Mouse (Mus musculus): Measurements from ENCODE around the gene Zfand4. TPM values are rescaled to one million over a fixed set of nuclear protein-coding genes. Genes with fewer than 3 reads are reported as not detected.

The Zfand4 gene
- polyA plus RNA-seq, 1 experiment from 2014 or later = 4.7 TPM

- no peak for ATAC-seq
- H3K9ac ChIP-seq = no peak overlapping the region
- 34% methylated on average over 11 of the region's 11 CpGs for WGBS
Measured at GRCm38 (mm10) chr6:116266273-116267109, 2.5 kb downstream of the Zfand4 start.

GRCm38 (mm10) chr6:116267110-116267423, 3.0 kb downstream of the Zfand4 start:
- no peak overlapping the region for H3K4me3 ChIP-seq (replicated peaks)
- 0 out of 2 replicates have a peak, but pooled peaks cover 4% of the 10 kb centered on the region for H3K36me3 ChIP-seq
- H3K9ac ChIP-seq = no peak overlapping the region
- no peaks in the 10 kb centered on the region for H3K9me3 ChIP-seq
- no peak overlapping the region for H3K27ac ChIP-seq
- H3K4me1 ChIP-seq (replicated peaks) = no peaks in the 10 kb centered on the region
- H3K4me2 ChIP-seq (replicated peaks) = no peak overlapping the region
- ATAC-seq = no peak
- H3K27me3 ChIP-seq (replicated peaks) = no peaks in the 10 kb centered on the region
- 94% methylated on average over 1 of the region's 1 CpGs for WGBS

More at GRCm38 (mm10) chr6:116266273-116267109, 2.5 kb downstream of the Zfand4 start:
- 0 out of 2 replicates have a peak overlapping the region, but pooled peaks have one; percentile 24 for H3K4me2 ChIP-seq (replicated peaks)
- H3K36me3 ChIP-seq = 0 out of 2 replicates have a peak, but pooled peaks cover 4% of the 10 kb centered on the region
- H3K4me1 ChIP-seq (replicated peaks) = no peaks in the 10 kb centered on the region
- no peaks in the 10 kb centered on the region for H3K9me3 ChIP-seq
- no peak overlapping the region; the same call in 1 of the 2 replicates for H3K4me3 ChIP-seq (replicated peaks)
- no peaks in the 10 kb centered on the region for H3K27me3 ChIP-seq (replicated peaks)
- H3K27ac ChIP-seq = no peak overlapping the region

GRCm38 (mm10) chr6:116275695-116276094, 11.7 kb downstream of the Zfand4 start:
- 83% methylated on average over 4 of the region's 4 CpGs for WGBS
- no peak for ATAC-seq

GRCm38 (mm10) chr6:116278679-116279317, 14.8 kb downstream of the Zfand4 start:
- WGBS = 74% methylated on average over 5 of the region's 5 CpGs
- H3K36me3 ChIP-seq = no peaks in the 10 kb centered on the region
- no peak overlapping the region for H3K9ac ChIP-seq
- H3K27me3 ChIP-seq (replicated peaks) = no peaks in the 10 kb centered on the region
- no peak for ATAC-seq
- H3K4me3 ChIP-seq (replicated peaks) = no peak overlapping the region
- H3K4me2 ChIP-seq (replicated peaks) = no peak overlapping the region
- H3K9me3 ChIP-seq = no peaks in the 10 kb centered on the region
- no peaks in the 10 kb centered on the region for H3K4me1 ChIP-seq (replicated peaks)
- no peak overlapping the region for H3K27ac ChIP-seq

More at GRCm38 (mm10) chr6:116275695-116276094, 11.7 kb downstream of the Zfand4 start:
- no peak overlapping the region for H3K9ac ChIP-seq
- no peak overlapping the region for H3K27ac ChIP-seq
- no peaks in the 10 kb centered on the region for H3K27me3 ChIP-seq (replicated peaks)
- H3K4me2 ChIP-seq (replicated peaks) = no peak overlapping the region
- no peak overlapping the region for H3K4me3 ChIP-seq (replicated peaks)
- no peaks in the 10 kb centered on the region for H3K36me3 ChIP-seq
- no peaks in the 10 kb centered on the region for H3K4me1 ChIP-seq (replicated peaks)
- no peaks in the 10 kb centered on the region for H3K9me3 ChIP-seq

- no peaks in the 10 kb centered on the region for H3K36me3 ChIP-seq
- no peaks in the 10 kb centered on the region for H3K9me3 ChIP-seq
- H3K4me2 ChIP-seq (replicated peaks) = no peak overlapping the region
- no peak for ATAC-seq
- WGBS = 94% methylated on average over 13 of the region's 13 CpGs
- no peak overlapping the region for H3K27ac ChIP-seq
- H3K9ac ChIP-seq = no peak overlapping the region
- no peak overlapping the region for H3K4me3 ChIP-seq (replicated peaks)
- no peaks in the 10 kb centered on the region for H3K27me3 ChIP-seq (replicated peaks)
- H3K4me1 ChIP-seq (replicated peaks) = no peaks in the 10 kb centered on the region
Measured at GRCm38 (mm10) chr6:116281014-116281413, 17.0 kb downstream of the Zfand4 start.

GRCm38 (mm10) chr6:116282546-116282945, 18.5 kb downstream of the Zfand4 start:
- Histone ChIP-seq H3K36me3 (no peaks in the 10 kb centered on the region), H3K9me3 (no peaks in the 10 kb centered on the region), H3K4me2 (replicated peaks) (no peak overlapping the region), H3K9ac (no peak overlapping the region), H3K27ac (no peak overlapping the region), H3K4me1 (replicated peaks) (no peaks in the 10 kb centered on the region), H3K4me3 (replicated peaks) (no peak overlapping the region), H3K27me3 (replicated peaks) (no peaks in the 10 kb centered on the region)
- WGBS = 52% methylated on average over 4 of the region's 4 CpGs
- no peak for ATAC-seq

GRCm38 (mm10) chr6:116283280-116283679, 19.3 kb downstream of the Zfand4 start:
- H3K27ac ChIP-seq = no peak overlapping the region
- WGBS = 70% methylated on average over 3 of the region's 3 CpGs
- H3K27me3 ChIP-seq (replicated peaks) = no peaks in the 10 kb centered on the region
- no peaks in the 10 kb centered on the region for H3K36me3 ChIP-seq
- H3K4me1 ChIP-seq (replicated peaks) = no peaks in the 10 kb centered on the region
- H3K9ac ChIP-seq = no peak overlapping the region
- no peak overlapping the region for H3K4me2 ChIP-seq (replicated peaks)
- no peak for ATAC-seq
- H3K9me3 ChIP-seq = no peaks in the 10 kb centered on the region
- H3K4me3 ChIP-seq (replicated peaks) = no peak overlapping the region

- peak; percentile 34; the same call in 1 of the 2 replicates for ATAC-seq
- H3K4me3 ChIP-seq (replicated peaks) = no peak overlapping the region
- no peak overlapping the region for H3K4me2 ChIP-seq (replicated peaks)
- no peaks in the 10 kb centered on the region for H3K27me3 ChIP-seq (replicated peaks)
- no peaks in the 10 kb centered on the region for H3K9me3 ChIP-seq
- no peak overlapping the region for H3K9ac ChIP-seq
- WGBS = 81% methylated on average over 4 of the region's 4 CpGs
- no peaks in the 10 kb centered on the region for H3K36me3 ChIP-seq
- no peak overlapping the region for H3K27ac ChIP-seq
- H3K4me1 ChIP-seq (replicated peaks) = no peaks in the 10 kb centered on the region
Measured at GRCm38 (mm10) chr6:116286321-116286720, 22.3 kb downstream of the Zfand4 start.

GRCm38 (mm10) chr6:116286870-116287575, 23.0 kb downstream of the Zfand4 start:
- no peaks in the 10 kb centered on the region for H3K27me3 ChIP-seq (replicated peaks)
- no peak overlapping the region for H3K9ac ChIP-seq
- H3K9me3 ChIP-seq = no peaks in the 10 kb centered on the region
- ATAC-seq = peak; percentile 100
- no peak overlapping the region for H3K4me3 ChIP-seq (replicated peaks)
- WGBS = 64% methylated on average over 5 of the region's 5 CpGs
- peak overlapping the region; percentile 2; the same call in 1 of the 2 replicates for H3K27ac ChIP-seq
- H3K36me3 ChIP-seq = no peaks in the 10 kb centered on the region
- H3K4me2 ChIP-seq (replicated peaks) = no peak overlapping the region
- H3K4me1 ChIP-seq (replicated peaks) = no peaks in the 10 kb centered on the region

GRCm38 (mm10) chr6:116311411-116311810, 47.4 kb downstream of the Zfand4 start:
- WGBS = 89% methylated on average over 2 of the region's 2 CpGs
- H3K36me3 ChIP-seq = no peaks in the 10 kb centered on the region
- H3K4me3 ChIP-seq (replicated peaks) = no peak overlapping the region
- no peak overlapping the region for H3K9ac ChIP-seq
- no peaks in the 10 kb centered on the region for H3K9me3 ChIP-seq
- no peak overlapping the region for H3K27ac ChIP-seq
- no peaks in the 10 kb centered on the region for H3K27me3 ChIP-seq (replicated peaks)
- ATAC-seq = no peak
- no peaks in the 10 kb centered on the region for H3K4me1 ChIP-seq (replicated peaks)
- H3K4me2 ChIP-seq (replicated peaks) = no peak overlapping the region

GRCm38 (mm10) chr6:116319259-116319658, 55.2 kb downstream of the Zfand4 start:
- Histone ChIP-seq H3K9ac (no peak overlapping the region), H3K9me3 (no peaks in the 10 kb centered on the region), H3K4me1 (replicated peaks) (no peaks in the 10 kb centered on the region), H3K4me2 (replicated peaks) (no peak overlapping the region), H3K27ac (no peak overlapping the region), H3K36me3 (no peaks in the 10 kb centered on the region), H3K27me3 (replicated peaks) (no peaks in the 10 kb centered on the region), H3K4me3 (replicated peaks) (no peak overlapping the region)
- ATAC-seq = no peak
- 84% methylated on average over 3 of the region's 3 CpGs for WGBS

GRCm38 (mm10) chr6:116326641-116327040, 62.6 kb downstream of the Zfand4 start:
- H3K9ac ChIP-seq = no peak overlapping the region
- H3K4me1 ChIP-seq (replicated peaks) = no peaks in the 10 kb centered on the region
- no peaks in the 10 kb centered on the region for H3K9me3 ChIP-seq
- no peaks in the 10 kb centered on the region for H3K27me3 ChIP-seq (replicated peaks)
- no peak overlapping the region for H3K4me2 ChIP-seq (replicated peaks)
- H3K27ac ChIP-seq = no peak overlapping the region
- H3K36me3 ChIP-seq = no peaks in the 10 kb centered on the region
- no peak overlapping the region for H3K4me3 ChIP-seq (replicated peaks)
- peak; percentile 72 for ATAC-seq
- 61% methylated on average over 3 of the region's 3 CpGs for WGBS
